Comparison of ENCODE assay signal across 12 mouse cellular contexts in the genomic region with DNA sequence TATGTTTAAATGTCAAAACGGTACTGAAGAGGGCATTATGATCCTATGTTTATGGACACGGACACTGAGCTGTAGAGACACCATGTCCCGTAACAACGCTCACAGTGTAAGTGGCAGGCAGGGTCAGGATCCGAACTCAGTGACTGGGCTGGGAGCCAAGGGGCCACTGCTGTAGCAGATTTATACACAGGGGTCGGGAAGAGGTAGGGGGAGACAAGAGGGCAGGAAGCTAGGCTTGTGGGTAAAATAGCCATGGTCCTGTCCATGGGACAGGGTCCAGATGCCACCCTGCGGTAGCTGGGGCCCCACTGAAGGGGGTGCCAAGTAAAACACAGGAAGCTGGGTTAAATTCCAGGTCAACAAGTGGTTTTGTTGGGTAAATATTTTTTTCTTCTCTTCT. TPM values are rescaled to one million over a fixed set of nuclear protein-coding genes. Genes with fewer than 3 reads are reported as not detected.
DNase-seq lines count a peak whose midpoint lies in the region; ATAC-seq and TF ChIP-seq lines count a peak whose summit lies in the region.
"Had no signal": no experiment of that assay in that cellular context is flagged by ENCODE, and none has a peak within 500 bp of the region (broad histone marks: within the 10 kb centered on the region; RNA-seq: fewer than 3 reads in every experiment).

No protein-coding gene starts in this region.

- ATAC-seq in hindbrain, embryonic 12.5 days (ENCODE audit: low FRiP score) = no peak
- no peak for ATAC-seq in kidney, embryonic 16.5 days (ENCODE audit: low FRiP score, low TSS enrichment)
- peak; percentile 16 for ATAC-seq in lung, postnatal 0 days
- ATAC-seq in hindbrain, postnatal 0 days = no peak

- 0 out of 2 replicates have a peak overlapping the region, but pooled peaks have one; percentile 31 for H3K27ac ChIP-seq in hindbrain, embryonic 10.5 days
- H3K27ac ChIP-seq in hindbrain, embryonic 12.5 days = no peak overlapping the region
- peak overlapping the region; percentile 83 for H3K27ac ChIP-seq in kidney, embryonic 16.5 days (ENCODE audit: low read length)
- H3K27ac ChIP-seq in lung, postnatal 0 days (ENCODE audit: low read length) = peak overlapping the region; percentile 79
- H3K27ac ChIP-seq in hindbrain, postnatal 0 days = no peak overlapping the region
- H3K27ac ChIP-seq: hindbrain, embryonic 14.5 days had no signal

- no peaks in the 10 kb centered on the region for H3K9me3 ChIP-seq in hindbrain, embryonic 10.5 days
- H3K9me3 ChIP-seq in hindbrain, embryonic 12.5 days (replicated peaks) = no peaks in the 10 kb centered on the region
- H3K9me3 ChIP-seq in kidney, embryonic 16.5 days (ENCODE audit: low read length) = no peaks in the 10 kb centered on the region
- H3K9me3 ChIP-seq in lung, postnatal 0 days (ENCODE audit: low read length) = no peaks in the 10 kb centered on the region
- no peaks in the 10 kb centered on the region for H3K9me3 ChIP-seq in hindbrain, postnatal 0 days (ENCODE audit: low read length)
- H3K9me3 ChIP-seq: forebrain, embryonic 10.5 days; heart, embryonic 13.5 days had no signal

- H3K36me3 ChIP-seq in hindbrain, embryonic 10.5 days = peaks cover 49% of the 10 kb centered on the region
- H3K36me3 ChIP-seq in hindbrain, embryonic 12.5 days = peaks cover 16% of the 10 kb centered on the region
- no peaks in the 10 kb centered on the region for H3K36me3 ChIP-seq in kidney, embryonic 16.5 days (ENCODE audit: insufficient read depth, low read length)
- H3K36me3 ChIP-seq in lung, postnatal 0 days (ENCODE audit: insufficient read depth, low read length) = no peaks in the 10 kb centered on the region
- H3K36me3 ChIP-seq in hindbrain, postnatal 0 days (ENCODE audit: insufficient read depth, low read length) = no peaks in the 10 kb centered on the region; the same call in 1 of the 2 replicates

- H3K9ac ChIP-seq in hindbrain, embryonic 12.5 days = no peak overlapping the region
- no peak overlapping the region; the same call in 1 of the 2 replicates for H3K9ac ChIP-seq in kidney, embryonic 16.5 days (replicated peaks; ENCODE audit: low read length)
- H3K9ac ChIP-seq in lung, postnatal 0 days (replicated peaks; ENCODE audit: low read depth) = no peak overlapping the region
- no peak overlapping the region for H3K9ac ChIP-seq in hindbrain, postnatal 0 days (replicated peaks; ENCODE audit: low read length)
- H3K9ac ChIP-seq: hindbrain, embryonic 14.5 days had no signal

- DNase-seq in hindbrain, embryonic 10.5 days (ENCODE audit: low spot score) = no peak
- peak; percentile 7 for DNase-seq in adipocyte (ENCODE audit: low spot score)
- peak; percentile 29 for DNase-seq in lung, postnatal 0 days (ENCODE audit: low spot score)
- no peak for DNase-seq in urinary bladder, postnatal 36 days (ENCODE audit: low spot score in 2 of 2)
- no peak for DNase-seq in hindbrain, postnatal 0 days (ENCODE audit: low spot score)
- DNase-seq: cerebellum, adult 9-11 months; left cerebral cortex, postnatal 4 days had no signal

- no peak overlapping the region for H3K4me3 ChIP-seq in hindbrain, embryonic 10.5 days
- H3K4me3 ChIP-seq in hindbrain, embryonic 12.5 days = no peak overlapping the region
- no peak overlapping the region for H3K4me3 ChIP-seq in kidney, embryonic 16.5 days (ENCODE audit: low read length)
- no peak overlapping the region for H3K4me3 ChIP-seq in lung, postnatal 0 days (ENCODE audit: low read depth, low read length)
- H3K4me3 ChIP-seq in hindbrain, postnatal 0 days (ENCODE audit: low read length) = no peak overlapping the region
- H3K4me3 ChIP-seq: forebrain, embryonic 10.5 days; heart, embryonic 13.5 days had no signal

- TF ChIP-seq EP300 in lung, postnatal 0 days (IDR thresholded peaks at IDR 0.05) = no peak

- no peaks in the 10 kb centered on the region for H3K27me3 ChIP-seq in hindbrain, embryonic 10.5 days (ENCODE audit: insufficient read depth, poor library complexity, severe bottlenecking)
- H3K27me3 ChIP-seq in hindbrain, embryonic 12.5 days = no peaks in the 10 kb centered on the region
- H3K27me3 ChIP-seq in kidney, embryonic 16.5 days (ENCODE audit: insufficient read depth, low read length) = no peaks in the 10 kb centered on the region
- H3K27me3 ChIP-seq in lung, postnatal 0 days (replicated peaks; ENCODE audit: insufficient read depth, low read length) = no peaks in the 10 kb centered on the region
- H3K27me3 ChIP-seq in hindbrain, postnatal 0 days (ENCODE audit: insufficient read depth, low read length) = no peaks in the 10 kb centered on the region
- H3K27me3 ChIP-seq: heart, embryonic 13.5 days had no signal

- peaks cover 71% of the 10 kb centered on the region for H3K4me1 ChIP-seq in hindbrain, embryonic 10.5 days (replicated peaks)
- peaks cover 41% of the 10 kb centered on the region for H3K4me1 ChIP-seq in hindbrain, embryonic 12.5 days
- H3K4me1 ChIP-seq in kidney, embryonic 16.5 days (ENCODE audit: insufficient read depth, low read length) = peaks cover 55% of the 10 kb centered on the region
- peaks cover 19% of the 10 kb centered on the region for H3K4me1 ChIP-seq in lung, postnatal 0 days (ENCODE audit: insufficient read depth, low read depth, low read length)
- peaks cover 8% of the 10 kb centered on the region; the same call in 1 of the 2 replicates for H3K4me1 ChIP-seq in hindbrain, postnatal 0 days (ENCODE audit: insufficient read depth, low read length)

- H3K4me2 ChIP-seq in hindbrain, embryonic 12.5 days (replicated peaks) = no peak overlapping the region
- no peak overlapping the region for H3K4me2 ChIP-seq in kidney, embryonic 16.5 days (replicated peaks; ENCODE audit: low read depth, low read length)
- no peak overlapping the region for H3K4me2 ChIP-seq in lung, postnatal 0 days (replicated peaks; ENCODE audit: low read depth, low read length)
- no peak overlapping the region for H3K4me2 ChIP-seq in hindbrain, postnatal 0 days (ENCODE audit: low read depth, low read length)
- H3K4me2 ChIP-seq: heart, embryonic 13.5 days; hindbrain, embryonic 14.5 days had no signal

- WGBS in hindbrain, embryonic 10.5 days = 88% methylated on average over 7 of the region's 7 CpGs
- 81% methylated on average over 7 of the region's 7 CpGs for WGBS in hindbrain, embryonic 12.5 days
- WGBS in kidney, embryonic 16.5 days = 43% methylated on average over 7 of the region's 7 CpGs
- WGBS in lung, postnatal 0 days = 27% methylated on average over 7 of the region's 7 CpGs
- 55% methylated on average over 7 of the region's 7 CpGs for WGBS in hindbrain, postnatal 0 days

- TF ChIP-seq CTCF in lung, postnatal 0 days (IDR thresholded peaks at IDR 0.05) = no peak
- no peak for TF ChIP-seq CTCF in hindbrain, postnatal 0 days (IDR thresholded peaks at IDR 0.05; ENCODE audit: low read depth)

RNA-seq across cellular contexts. Expression of a gene that starts 49.6 kb away (rescaled TPM):
- 23.7 and 32.3 TPM in 2 replicates for polyA plus RNA-seq in hindbrain, embryonic 10.5 days (2016; fragmentation: Nextera tagmentation; extraction: Ambion mirVana)
- polyA plus RNA-seq in hindbrain, embryonic 12.5 days (2016; fragmentation: Nextera tagmentation; extraction: Ambion mirVana) = 31.2 and 31.7 TPM in 2 replicates
- 25.4 and 27.7 TPM in 2 replicates for polyA plus RNA-seq in kidney, embryonic 16.5 days (2015; fragmentation: Nextera tagmentation; extraction: Ambion mirVana)
- polyA plus RNA-seq in lung, postnatal 0 days (2015; fragmentation: Nextera tagmentation; extraction: Ambion mirVana) = 9.3 and 9.5 TPM in 2 replicates
- 79.2 and 79.4 TPM in 2 replicates for total RNA-seq in hindbrain, postnatal 0 days (2014; rRNA removed)
- 22.5 and 22.6 TPM in 2 replicates for polyA plus RNA-seq in hindbrain, postnatal 0 days (2015; fragmentation: Nextera tagmentation; extraction: Ambion mirVana)

Comparison
In these comparisons a context has a peak if more than half of its experiments do, and no peak if none do; other contexts are left out.
1. H3K27ac ChIP-seq: peak in hindbrain, embryonic 10.5 days (single experiment), kidney, embryonic 16.5 days (single experiment) and lung, postnatal 0 days (single experiment); none in hindbrain, embryonic 12.5 days (single experiment) and hindbrain, postnatal 0 days (single experiment).
2. DNase-seq: peak in adipocyte (single experiment) and lung, postnatal 0 days (single experiment); none in hindbrain, embryonic 10.5 days (single experiment), urinary bladder, postnatal 36 days (0 of 2) and hindbrain, postnatal 0 days (single experiment).